Mouse (Mus musculus): ENCODE results near the gene Gm20425.

Gm20425 gene

DNA sequence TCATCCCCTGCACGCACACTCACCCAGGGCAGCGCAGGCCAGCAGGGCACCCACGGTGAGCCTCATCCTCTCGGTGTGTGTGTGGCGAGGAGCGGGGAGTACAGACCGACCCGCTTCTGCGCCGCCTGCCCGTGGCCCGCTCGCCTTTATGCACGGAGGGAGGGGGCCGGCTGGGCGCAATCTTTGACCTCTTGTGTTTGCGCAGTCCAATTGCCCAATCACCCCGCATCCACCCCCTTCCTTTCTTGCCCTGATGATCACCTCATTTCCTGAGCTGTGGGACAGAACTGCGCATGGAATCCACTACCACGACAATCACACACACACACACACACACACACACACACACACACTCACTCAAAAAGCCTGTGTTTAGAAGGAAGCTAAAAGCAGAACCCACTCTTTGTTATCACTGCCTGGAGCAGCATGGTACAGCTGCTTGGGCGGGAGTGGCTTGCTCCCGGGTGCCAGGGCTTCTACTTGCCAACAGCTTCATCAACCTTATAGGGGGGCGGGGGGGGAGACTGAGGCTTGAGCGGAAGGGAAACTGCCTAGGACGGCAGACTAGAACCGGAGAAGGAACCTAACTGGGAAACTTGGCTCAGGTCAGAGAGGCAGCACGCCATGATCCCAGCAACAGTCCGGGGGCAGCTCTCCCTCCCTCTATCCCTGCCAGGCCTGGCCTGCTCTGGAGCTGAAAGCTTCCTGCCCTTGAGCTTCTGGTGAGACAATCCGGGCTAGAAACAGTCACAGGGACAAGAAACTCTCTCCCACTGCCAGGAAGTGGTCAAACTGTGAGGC lies at the start of gene Gm20425, which contains the start of gene Trf:
TSS of gene Gm20425 (minus strand) at position 157 of the 801 bp plus-strand sequence.
TSS of gene Trf (minus strand) at position 294 of the 801 bp plus-strand sequence.
- DNase-seq (ENCODE audit: low read depth in 1 of 2, low spot score in 2 of 2): peak; percentile 16 to 57

DNA sequence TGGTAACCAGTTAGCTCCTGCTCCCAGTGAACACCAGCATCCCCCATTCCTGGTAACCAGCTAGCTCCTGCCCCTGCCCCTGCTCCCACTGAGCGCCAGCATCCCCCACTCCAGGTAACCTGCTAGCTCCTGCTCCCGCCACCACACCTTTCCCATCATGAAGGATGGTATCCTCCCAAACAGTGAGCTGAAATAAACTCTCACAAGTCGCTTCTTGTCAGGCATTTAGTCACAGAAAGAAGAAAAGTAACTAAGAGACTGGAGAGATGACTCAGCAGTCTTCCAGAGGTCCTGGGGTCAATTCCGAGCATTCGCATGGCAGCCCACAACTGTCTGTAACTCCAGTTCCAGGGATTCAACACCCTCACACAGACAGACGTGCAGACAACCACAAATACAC lies 46.8 kb upstream of the Gm20425 start:
- DNase-seq (ENCODE audit: low read depth in 1 of 2, low spot score in 2 of 2): no peak

DNA sequence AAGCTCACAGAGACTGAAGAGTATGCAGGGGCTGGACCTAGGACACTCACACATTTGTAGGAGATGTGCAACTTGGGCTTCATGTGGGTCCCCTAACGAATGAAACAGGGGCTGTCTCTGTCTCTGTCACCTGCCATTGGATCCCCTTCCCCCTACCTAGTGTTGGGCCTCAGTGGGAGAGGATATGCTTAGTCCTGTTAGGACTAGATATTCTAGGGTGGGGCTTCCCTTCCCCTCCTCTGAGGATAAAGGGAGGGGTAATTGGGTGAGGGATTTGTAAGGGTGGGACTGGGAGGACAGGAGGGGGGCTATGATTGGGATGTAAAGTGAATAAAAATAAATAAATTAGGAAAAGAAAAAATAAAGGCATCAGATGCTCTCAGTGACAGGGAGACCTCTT lies 45.6 kb upstream of the Gm20425 start:
- no peak for DNase-seq (ENCODE audit: low read depth in 1 of 2, low spot score in 2 of 2)

DNA sequence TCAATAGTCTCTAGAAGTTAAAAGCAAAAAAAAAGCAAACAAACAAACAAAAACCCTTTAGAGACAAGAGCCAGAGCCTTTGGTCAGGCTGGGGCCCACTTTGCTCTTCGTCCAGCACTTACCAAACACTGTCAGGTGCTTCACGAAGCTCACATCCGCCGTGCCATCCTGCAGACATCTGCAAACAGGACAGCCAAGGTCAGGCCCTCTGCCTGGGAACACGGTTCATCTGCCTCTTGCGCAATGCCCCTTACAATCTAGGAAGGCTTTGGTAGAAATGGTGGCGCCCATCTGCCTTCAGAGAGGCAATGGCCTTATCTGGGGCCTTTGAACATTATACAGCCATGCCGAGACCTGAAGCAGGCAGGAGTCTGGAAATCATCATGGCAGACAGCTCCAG lies 44.7 kb upstream of the Gm20425 start:
- DNase-seq (ENCODE audit: low read depth in 1 of 2, low spot score in 2 of 2): no peak

DNA sequence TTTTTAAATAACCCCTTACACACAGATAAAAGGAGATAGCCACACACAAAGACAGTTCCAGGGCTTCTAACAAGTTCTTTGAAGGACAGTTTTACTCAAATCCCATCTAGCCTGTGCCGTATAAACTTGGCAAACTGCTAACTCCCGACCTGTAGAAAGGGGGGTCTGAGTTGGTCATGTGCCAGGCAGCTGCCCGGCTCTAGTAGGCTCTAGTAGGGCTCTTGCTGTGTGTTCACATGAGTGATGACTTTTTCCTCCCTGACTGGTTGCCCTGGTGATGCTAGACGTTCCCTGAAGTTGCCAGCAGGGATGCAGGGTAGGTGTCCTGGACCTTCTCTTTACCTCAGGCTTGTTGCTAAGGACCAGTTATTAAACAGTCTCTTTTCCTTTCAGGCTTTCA lies 41.0 kb upstream of the Gm20425 start:
- DNase-seq (ENCODE audit: low read depth in 1 of 2, low spot score in 2 of 2): no peak

DNA sequence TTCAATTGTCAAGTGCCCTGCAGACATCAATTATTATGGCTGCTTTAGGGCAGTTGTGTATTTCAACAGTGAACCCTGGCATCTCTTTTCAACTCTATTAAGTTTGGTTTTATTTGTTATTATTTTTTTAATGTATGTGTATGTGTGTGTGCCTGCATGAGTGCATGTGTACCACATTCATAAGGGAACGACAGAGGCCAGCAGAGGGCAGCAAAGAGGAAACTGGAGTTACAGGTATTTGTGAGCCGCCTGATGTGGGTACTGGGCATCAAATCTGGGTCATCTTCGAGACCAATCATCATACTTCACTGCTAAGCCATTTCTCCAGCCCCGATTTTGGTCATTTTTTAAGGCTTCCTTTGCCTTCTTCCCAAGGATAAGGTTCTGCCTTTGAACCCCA lies 35.7 kb upstream of the Gm20425 start:
- DNase-seq (ENCODE audit: low read depth in 1 of 2, low spot score in 2 of 2): no peak

DNA sequence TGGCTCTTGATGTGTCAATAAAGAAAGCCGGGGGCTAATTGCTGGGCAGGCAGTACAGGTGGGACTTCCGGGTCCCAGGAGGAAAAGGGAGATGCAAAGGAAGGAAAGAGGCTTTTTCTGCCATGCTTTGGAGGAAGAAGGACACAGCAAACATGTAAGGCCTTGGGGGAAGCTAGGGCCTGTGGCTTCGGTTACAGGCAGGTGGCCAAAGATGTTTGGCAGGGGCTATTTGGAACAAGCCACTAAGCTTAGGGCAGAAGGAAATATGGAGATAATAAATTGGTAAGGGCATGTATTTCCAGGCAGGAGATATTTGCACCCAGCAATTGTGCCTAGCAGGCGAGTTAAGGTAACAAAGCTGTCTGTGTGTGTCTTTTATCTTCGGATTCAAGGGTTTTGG lies 22.8 kb upstream of the Gm20425 start:
- no peak for DNase-seq (ENCODE audit: low read depth in 1 of 2, low spot score in 2 of 2)

DNA sequence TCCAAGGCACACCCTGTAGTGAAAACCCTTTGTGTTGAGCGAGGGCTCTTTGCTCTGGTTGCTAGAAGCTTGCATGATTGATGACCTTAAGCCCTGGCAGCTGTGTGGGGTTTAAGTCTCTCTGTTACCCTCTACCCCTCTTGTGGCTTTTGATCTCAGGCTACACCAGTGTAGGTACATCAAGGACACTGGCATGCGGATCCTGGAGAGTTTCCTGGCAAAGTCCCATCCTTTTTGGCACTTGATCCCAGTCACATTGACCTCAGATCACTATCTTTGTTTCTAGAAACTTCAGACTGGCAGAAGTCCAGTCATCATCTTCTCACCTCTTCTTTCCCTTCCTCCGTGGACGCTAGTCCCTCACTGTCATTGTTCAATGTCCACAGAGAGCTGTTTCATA lies 18.5 kb upstream of the Gm20425 start:
- DNase-seq (ENCODE audit: low read depth in 1 of 2, low spot score in 2 of 2): no peak

DNA sequence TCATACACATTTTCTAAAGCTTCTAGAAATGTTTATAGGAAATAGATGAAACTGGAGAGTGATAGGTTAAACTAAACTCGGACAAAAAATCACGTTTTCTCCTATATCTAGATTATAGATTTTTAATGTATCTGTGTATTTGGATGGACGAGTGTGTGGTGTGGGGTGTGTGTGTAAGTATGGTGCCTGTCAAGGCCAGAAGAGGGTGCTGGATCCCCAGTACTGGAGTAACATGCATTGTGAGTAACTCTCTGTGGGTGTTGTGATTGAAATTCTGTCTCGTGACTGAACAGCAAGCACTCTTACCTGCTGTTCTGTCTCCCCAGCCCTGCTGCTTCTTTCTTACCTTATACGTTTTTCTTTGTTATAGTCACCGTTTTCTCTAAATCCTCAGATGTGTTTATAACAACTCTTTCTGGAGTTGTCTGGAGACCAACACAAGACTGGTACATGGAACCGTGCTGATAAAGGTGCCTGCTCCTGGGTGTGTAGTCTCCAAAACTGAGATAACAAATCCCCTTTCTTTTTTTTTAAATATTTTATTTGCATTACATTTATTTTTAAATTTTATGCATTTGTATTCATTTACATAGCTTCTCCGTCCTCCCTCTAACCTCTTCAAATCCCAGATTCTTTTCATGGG lies 16.5 kb upstream of the Gm20425 start:
- no peak for DNase-seq (ENCODE audit: low read depth in 1 of 2, low spot score in 2 of 2)

DNA sequence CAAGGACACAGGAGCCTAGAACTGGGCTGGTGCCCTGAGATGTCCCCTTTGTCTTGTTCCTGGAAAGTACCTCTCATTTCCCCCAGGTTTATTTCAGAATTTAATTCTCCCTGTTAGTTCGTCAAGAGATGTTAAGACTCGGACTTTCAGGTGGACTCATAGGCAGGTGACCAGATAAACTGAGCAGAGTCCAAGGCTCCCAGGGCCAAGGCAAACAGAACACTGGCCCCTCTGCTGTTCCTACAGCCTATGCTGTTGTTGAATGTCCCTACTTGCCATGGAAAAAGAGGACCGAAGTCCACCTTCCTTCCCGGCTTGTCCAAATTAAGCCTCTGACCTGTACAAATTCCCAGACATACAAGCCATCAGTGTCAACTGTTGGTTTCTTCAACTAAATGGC lies 13.5 kb upstream of the Gm20425 start:
- no peak for DNase-seq (ENCODE audit: low read depth in 1 of 2, low spot score in 2 of 2)

DNA sequence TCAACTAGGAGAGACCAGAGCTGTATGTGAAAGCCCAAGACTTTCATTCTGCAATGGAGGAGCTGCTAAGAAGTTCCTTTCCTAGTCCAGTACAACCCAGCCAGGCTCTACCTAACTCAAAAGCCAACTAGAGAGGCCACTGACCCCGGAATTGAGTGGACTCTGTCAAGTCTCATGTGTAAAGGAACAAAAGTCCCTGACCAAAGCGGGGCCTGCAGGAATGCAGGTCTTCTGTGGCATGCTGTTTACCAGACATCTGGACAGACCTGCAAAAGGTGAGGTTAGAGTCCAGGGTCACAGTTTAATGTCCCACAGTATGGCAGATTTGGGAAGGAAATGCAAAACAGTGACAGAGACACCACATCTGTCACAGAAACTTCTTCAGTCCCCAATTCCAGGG lies 11.1 kb upstream of the Gm20425 start:
- DNase-seq (ENCODE audit: low read depth in 1 of 2, low spot score in 2 of 2): no peak

DNA sequence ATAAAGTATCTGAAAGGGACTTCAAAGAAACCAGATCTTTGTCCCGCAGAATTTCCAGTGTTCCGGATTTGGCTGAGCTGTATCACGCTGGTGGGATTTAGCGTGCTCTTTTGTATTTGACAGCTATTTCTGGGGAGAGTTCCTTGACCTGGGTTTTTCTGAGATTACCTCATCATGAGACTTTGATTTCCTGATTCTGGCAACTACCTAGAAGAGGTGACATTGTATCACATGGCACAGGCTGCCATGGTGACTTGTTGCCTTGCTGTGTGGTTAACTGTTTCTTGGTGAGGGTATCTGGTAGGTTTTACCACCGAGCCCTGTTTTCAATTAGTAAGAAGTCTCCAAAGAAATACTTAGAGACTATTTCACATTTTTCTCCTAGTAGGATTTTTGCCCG lies 9.4 kb upstream of the Gm20425 start:
- DNase-seq (ENCODE audit: low read depth in 1 of 2, low spot score in 2 of 2): no peak

DNA sequence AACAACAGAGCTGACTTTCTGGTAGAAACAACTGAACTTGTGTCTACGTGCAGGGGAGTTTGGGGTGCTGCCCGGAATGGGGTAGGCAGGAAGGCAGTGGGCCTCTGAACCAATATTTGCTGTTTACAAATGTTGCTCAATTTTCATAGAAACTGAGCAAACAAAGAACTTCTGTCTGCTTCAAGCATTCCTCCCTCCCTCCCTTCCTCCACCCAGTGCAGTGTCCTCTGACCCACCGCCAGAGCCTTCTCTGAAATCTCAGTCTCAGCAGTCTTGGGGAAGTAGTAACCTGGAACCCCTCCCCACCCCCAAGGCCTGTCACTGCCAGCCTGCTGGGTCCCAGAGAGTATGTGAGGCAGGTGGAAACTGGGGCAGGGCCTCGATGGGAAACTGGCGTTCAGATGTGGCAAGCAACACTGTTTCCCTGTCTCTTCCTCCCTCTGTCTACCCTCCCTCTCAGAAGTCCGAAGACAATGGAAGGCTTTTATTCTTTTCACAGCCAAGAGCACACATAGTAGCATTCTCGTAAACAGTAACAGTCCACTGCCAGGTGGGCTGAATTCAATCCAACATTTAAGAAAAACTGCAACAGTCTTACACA lies 4.6 kb upstream of the Gm20425 start:
- DNase-seq (ENCODE audit: low read depth in 1 of 2, low spot score in 2 of 2): no peak

DNA sequence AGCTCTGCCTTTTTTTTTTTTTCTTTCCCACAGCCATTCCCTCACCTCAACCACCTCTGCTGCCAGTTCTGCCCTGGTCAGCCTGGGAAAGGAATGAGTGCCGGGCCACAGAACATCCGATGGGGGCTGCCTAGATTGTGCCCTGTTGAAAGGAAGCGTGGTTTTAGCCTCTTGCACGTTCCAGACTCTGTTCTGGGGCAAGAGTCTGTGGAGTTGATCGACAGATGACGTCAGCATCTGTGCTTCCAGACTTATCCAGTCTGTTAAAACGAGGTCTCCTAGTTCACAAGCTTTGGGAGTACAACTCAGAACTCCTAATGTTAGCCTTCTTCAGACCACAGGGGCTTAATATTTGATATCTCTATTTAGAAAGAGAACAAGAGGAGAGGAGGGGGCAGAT lies 4.0 kb upstream of the Gm20425 start:
- DNase-seq (ENCODE audit: low read depth in 1 of 2, low spot score in 2 of 2): no peak

DNA sequence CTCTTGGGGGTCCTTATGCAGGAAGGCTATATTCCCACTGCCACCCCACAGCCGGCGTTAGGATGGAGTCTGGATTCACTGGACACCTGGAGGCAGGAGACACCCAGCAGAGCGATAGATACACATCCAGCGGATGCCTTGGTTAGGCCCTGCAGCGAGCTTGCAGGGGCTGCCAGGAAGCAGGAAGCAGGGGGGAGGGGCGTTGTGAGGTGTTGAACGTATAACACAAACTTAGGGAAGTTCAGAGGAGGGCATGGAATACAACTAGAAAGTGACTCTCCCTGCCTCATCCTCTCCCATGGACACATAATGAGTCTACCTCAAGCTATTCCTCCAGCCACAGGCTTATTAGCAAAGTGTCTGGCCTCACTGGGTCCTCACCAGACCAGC lies 2.9 kb upstream of the Gm20425 start:
- DNase-seq (ENCODE audit: low read depth in 1 of 2, low spot score in 2 of 2): no peak

DNA sequence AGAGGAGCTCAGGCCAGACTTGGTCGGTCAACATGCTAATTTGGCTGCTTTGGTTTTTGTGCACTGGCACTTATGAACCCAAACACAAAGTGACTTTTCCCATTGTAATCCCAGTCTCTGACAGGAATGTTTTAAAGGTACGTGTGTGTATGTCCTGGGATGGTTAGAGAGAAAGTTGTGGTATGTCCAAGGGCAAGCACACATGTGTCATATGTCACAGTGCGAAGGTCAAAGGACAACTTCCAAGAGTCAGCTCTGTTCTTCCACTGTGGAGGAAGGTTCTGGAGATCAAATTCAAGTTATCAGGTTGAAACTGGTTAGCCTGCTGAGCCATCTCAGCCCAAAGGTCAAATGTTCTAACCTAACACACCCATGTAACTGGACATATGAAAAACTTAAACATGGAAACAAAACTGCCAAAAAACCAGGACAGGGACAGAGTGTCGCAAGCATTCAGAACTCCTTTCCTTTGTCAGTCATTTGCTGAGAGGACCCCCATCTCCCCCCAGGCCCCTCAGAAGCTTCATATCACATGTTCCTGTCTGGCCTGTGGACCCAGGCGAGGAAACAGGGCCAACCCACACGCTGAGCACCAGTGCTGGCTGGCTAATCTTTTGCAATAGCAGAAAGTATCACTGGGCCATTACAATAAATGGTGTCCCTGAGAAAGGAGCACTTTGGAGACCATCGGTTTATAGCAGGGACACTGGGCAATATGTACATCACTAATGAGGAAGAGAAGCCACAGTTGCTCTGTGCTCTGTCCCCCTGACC lies 2.3 kb upstream of the Gm20425 start:
- no peak for DNase-seq (ENCODE audit: low read depth in 1 of 2, low spot score in 2 of 2)

DNA sequence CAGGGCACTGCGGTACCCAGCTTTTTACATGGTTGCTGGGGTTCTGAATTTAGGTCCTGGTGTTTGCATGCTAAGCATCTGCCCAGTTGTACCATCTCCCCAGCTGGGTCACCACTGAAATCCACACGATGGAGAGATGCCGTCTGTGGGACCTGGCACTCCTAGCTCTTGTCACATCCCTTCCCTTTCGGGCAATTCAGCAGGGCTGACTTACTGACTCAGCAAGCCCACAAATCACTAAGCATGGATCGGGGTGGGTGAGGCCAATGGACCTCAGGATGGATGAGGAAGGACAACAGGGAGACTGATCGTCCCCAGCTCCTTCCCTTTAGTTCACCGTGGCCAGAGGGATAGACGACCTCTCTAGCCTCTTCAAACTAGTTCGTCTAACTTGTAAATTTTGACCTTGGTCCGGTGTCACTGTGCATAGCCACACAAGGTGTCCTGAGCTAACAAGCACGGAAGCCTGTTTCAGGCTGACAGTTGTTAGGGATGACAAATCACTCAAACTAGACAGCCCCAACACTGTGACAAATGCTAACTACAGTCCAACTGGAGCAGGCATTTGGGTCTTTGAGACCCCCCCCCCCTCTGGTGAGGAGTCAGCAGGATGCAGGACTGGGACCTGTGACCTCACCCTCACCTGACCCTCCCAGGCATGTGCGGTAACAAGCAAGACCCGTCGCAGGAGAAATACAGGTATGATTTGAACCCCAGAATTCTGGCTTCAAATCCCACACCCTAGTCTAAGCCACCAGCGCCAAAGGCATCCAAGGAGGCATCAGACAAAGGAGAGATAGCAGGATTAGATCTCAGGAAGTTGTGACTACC lies 855 bp downstream of the Gm20425 start:
- no peak for DNase-seq (ENCODE audit: low read depth in 1 of 2, low spot score in 2 of 2)

DNA sequence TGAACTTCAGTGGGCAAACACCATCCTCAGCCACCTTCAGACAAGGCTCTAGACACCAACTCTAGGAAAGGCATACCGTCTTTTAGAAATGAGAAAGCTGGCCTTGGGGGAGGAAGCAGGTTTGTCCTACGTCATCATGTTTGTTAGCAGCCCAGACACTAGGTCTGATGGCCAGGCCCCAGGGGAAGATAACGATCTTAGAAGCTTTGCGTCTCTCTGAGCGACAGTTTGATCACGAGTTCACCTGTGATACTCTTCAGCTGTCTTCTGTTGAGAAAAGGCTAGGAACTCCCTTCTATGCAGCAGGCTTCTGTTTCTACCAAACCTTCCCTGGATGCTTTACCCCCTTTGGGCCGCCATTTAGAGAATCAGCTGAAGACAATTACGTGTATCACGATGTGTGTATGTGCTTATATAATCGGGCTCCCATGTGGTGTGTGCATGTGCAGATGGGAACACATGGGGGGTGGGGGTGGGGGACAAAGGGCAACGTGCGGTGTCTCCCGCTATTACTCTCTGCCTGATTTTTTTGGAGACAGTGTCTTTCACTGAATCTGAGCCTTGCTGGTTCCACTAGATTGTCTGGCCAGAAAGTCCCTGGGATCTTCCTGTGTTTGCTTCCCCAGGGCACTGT lies 1.6 kb downstream of the Gm20425 start:
- no peak for DNase-seq (ENCODE audit: low read depth in 1 of 2, low spot score in 2 of 2)

DNA sequence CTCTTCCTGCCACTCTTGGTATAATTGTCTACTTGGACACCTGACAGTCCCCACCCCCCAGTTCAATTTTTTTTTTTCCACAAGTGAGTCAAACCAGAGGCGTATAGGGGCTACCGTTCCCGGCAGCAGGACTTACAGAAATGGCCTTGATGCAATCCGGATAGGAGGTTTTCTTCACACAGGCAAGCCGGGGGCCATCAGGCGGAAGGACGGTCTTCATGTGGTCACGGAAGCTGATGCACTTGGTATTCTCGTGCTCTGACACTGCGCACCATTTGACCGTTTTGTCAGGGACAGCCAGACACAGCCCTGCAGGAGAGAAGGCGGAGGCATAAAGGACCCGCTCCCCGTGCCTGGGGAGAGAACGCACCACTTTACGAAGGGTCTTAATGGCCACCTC lies 2.3 kb downstream of the Gm20425 start:
- DNase-seq (ENCODE audit: low read depth in 1 of 2, low spot score in 2 of 2): no peak

DNA sequence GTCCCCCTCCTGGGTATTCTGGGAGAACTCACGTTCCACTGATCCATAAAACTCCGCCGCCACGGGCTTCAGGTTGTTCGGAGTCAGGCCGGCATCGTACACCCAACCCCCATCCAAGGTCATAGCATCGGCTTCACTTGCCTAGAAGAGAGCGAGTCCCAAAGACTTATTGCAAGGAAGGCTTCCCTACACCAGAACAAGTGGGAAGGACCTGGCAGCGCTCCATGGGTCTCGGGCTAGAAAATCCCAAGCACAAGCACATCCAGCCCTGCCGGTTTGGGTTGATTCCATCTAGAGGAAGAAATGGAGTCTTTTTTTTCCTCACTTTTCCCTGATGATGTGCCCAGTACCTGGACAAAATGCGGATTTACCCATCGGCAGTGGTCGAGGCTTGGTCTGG lies 3.3 kb downstream of the Gm20425 start:
- DNase-seq (ENCODE audit: low read depth in 1 of 2, low spot score in 2 of 2): no peak

Measured in monocyte, adult 2 months (primary cell).